Mouse (Mus musculus): Measurements from ENCODE around the gene Dlg2. TPM values are rescaled to one million over a fixed set of nuclear protein-coding genes. Genes with fewer than 3 reads are reported as not detected.

The Dlg2 gene
- total and polyA plus RNA-seq, 3 experiments, result 0.49 to 0.68 TPM; not detected in 1

DNA sequence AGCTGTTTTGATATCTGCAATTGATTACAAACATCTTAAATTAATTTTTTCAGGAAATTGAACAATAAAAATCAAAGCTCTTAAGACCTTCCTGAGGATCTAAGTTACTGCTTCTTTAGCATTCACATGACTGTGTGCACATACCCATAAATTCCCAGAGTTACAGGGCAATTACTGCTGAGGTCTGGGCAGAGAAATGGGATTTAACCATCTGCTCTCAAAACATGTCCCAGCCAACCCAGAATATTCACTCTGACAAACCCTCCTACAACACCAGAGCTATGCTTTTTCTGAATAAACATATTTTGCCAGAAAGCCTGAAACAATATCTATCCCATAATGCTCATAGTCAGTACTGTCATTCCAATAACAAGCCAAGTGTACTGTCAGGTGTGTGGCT is 1788.5 kb downstream of the Dlg2 start:
- no peaks in the 10 kb centered on the region for H3K4me1 ChIP-seq (ENCODE audit: insufficient read depth, low read depth, low read length)
- no peaks in the 10 kb centered on the region for H3K36me3 ChIP-seq (replicated peaks)
- DNase-seq (ENCODE audit: low spot score) (no peak), ATAC-seq (ENCODE audit: extremely low read depth, insufficient number of reproducible peaks, low FRiP score, poor library complexity, severe bottlenecking) (no peak)
- no peaks in the 10 kb centered on the region for H3K9me3 ChIP-seq (replicated peaks)
- H3K4me3 ChIP-seq (ENCODE audit: low read depth, low read length), result no peak overlapping the region
- H3K27me3 ChIP-seq (ENCODE audit: insufficient read depth, low read length), result no peaks in the 10 kb centered on the region
- no peak for TF ChIP-seq GATA2 (IDR thresholded peaks at IDR 0.05; ENCODE audit: borderline replicate concordance, low read depth, low read length)
- no peak for TF ChIP-seq TAL1 (conservative IDR thresholded peaks at IDR 0.05; ENCODE audit: low read depth, low read length)
- no peak for TF ChIP-seq CTCF (IDR thresholded peaks at IDR 0.05; ENCODE audit: low read depth, low read length)
- TF ChIP-seq POLR2AphosphoS5 (IDR thresholded peaks at IDR 0.05; ENCODE audit: insufficient replicate concordance, low read depth, low read length), result no peak
- TF ChIP-seq GATA1 (IDR thresholded peaks at IDR 0.05; ENCODE audit: borderline replicate concordance, low read length), result no peak

- H3K4me3 ChIP-seq (ENCODE audit: low read depth, low read length), result no peak overlapping the region
- TF ChIP-seq POLR2AphosphoS5 (IDR thresholded peaks at IDR 0.05; ENCODE audit: insufficient replicate concordance, low read depth, low read length) (no peak), GATA1 (IDR thresholded peaks at IDR 0.05; ENCODE audit: borderline replicate concordance, low read length) (no peak), CTCF (IDR thresholded peaks at IDR 0.05; ENCODE audit: low read depth, low read length) (no peak), GATA2 (IDR thresholded peaks at IDR 0.05; ENCODE audit: borderline replicate concordance, low read depth, low read length) (no peak), TAL1 (conservative IDR thresholded peaks at IDR 0.05; ENCODE audit: low read depth, low read length) (no peak)
- ATAC-seq (ENCODE audit: extremely low read depth, insufficient number of reproducible peaks, low FRiP score, poor library complexity, severe bottlenecking), result no peak
- DNase-seq (ENCODE audit: low spot score), result no peak
- H3K9me3 ChIP-seq (replicated peaks), result no peaks in the 10 kb centered on the region
- no peaks in the 10 kb centered on the region for H3K4me1 ChIP-seq (ENCODE audit: insufficient read depth, low read depth, low read length)
- H3K27me3 ChIP-seq (ENCODE audit: insufficient read depth, low read length), result no peaks in the 10 kb centered on the region
- no peaks in the 10 kb centered on the region for H3K36me3 ChIP-seq (replicated peaks)
Measured at GRCm38 (mm10) chr7:92275353-92275752, 1798.9 kb downstream of the Dlg2 start.

GRCm38 (mm10) chr7:92277629-92278028 is 1801.2 kb downstream of the Dlg2 start:
- H3K36me3 ChIP-seq (replicated peaks), result no peaks in the 10 kb centered on the region
- ATAC-seq (ENCODE audit: extremely low read depth, insufficient number of reproducible peaks, low FRiP score, poor library complexity, severe bottlenecking) (no peak), DNase-seq (ENCODE audit: low spot score) (no peak)
- H3K9me3 ChIP-seq (replicated peaks), result no peaks in the 10 kb centered on the region
- H3K4me1 ChIP-seq (ENCODE audit: insufficient read depth, low read depth, low read length), result no peaks in the 10 kb centered on the region
- H3K4me3 ChIP-seq (ENCODE audit: low read depth, low read length), result no peak overlapping the region
- TF ChIP-seq GATA2 (IDR thresholded peaks at IDR 0.05; ENCODE audit: borderline replicate concordance, low read depth, low read length), result no peak
- no peak for TF ChIP-seq TAL1 (conservative IDR thresholded peaks at IDR 0.05; ENCODE audit: low read depth, low read length)
- no peak for TF ChIP-seq POLR2AphosphoS5 (IDR thresholded peaks at IDR 0.05; ENCODE audit: insufficient replicate concordance, low read depth, low read length)
- TF ChIP-seq CTCF (IDR thresholded peaks at IDR 0.05; ENCODE audit: low read depth, low read length), result no peak
- TF ChIP-seq GATA1 (IDR thresholded peaks at IDR 0.05; ENCODE audit: borderline replicate concordance, low read length), result no peak
- H3K27me3 ChIP-seq (ENCODE audit: insufficient read depth, low read length), result no peaks in the 10 kb centered on the region

DNA sequence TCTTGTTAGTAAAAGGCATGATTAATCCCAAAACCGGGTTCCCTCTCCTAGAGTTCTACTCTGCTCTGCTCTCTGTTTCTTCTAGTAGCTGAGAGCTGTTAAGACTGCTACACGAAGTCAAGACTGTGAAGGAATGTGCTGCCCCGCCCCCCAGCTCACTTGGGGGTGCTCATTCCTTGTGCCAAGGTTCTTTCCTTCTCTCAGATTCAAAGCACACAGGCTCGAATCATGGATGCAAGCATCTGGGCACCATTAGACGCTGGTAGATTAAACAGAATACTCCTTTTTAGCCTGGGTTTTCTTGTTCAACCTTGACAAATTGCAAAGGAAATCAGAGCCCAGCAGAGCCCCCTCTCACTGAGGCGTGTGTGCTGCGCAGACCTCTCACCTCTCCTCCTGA is 1804.5 kb downstream of the Dlg2 start:
- no peak for DNase-seq (ENCODE audit: low spot score)
- H3K36me3 ChIP-seq (replicated peaks), result no peaks in the 10 kb centered on the region
- no peaks in the 10 kb centered on the region for H3K27me3 ChIP-seq (ENCODE audit: insufficient read depth, low read length)
- no peak for ATAC-seq (ENCODE audit: extremely low read depth, insufficient number of reproducible peaks, low FRiP score, poor library complexity, severe bottlenecking)
- no peak overlapping the region for H3K4me3 ChIP-seq (ENCODE audit: low read depth, low read length)
- no peaks in the 10 kb centered on the region for H3K9me3 ChIP-seq (replicated peaks)
- H3K4me1 ChIP-seq (ENCODE audit: insufficient read depth, low read depth, low read length), result no peaks in the 10 kb centered on the region
- TF ChIP-seq TAL1 (conservative IDR thresholded peaks at IDR 0.05; ENCODE audit: low read depth, low read length) (no peak), POLR2AphosphoS5 (IDR thresholded peaks at IDR 0.05; ENCODE audit: insufficient replicate concordance, low read depth, low read length) (no peak), GATA2 (IDR thresholded peaks at IDR 0.05; ENCODE audit: borderline replicate concordance, low read depth, low read length) (no peak), CTCF (IDR thresholded peaks at IDR 0.05; ENCODE audit: low read depth, low read length) (no peak), GATA1 (IDR thresholded peaks at IDR 0.05; ENCODE audit: borderline replicate concordance, low read length) (no peak)

DNA sequence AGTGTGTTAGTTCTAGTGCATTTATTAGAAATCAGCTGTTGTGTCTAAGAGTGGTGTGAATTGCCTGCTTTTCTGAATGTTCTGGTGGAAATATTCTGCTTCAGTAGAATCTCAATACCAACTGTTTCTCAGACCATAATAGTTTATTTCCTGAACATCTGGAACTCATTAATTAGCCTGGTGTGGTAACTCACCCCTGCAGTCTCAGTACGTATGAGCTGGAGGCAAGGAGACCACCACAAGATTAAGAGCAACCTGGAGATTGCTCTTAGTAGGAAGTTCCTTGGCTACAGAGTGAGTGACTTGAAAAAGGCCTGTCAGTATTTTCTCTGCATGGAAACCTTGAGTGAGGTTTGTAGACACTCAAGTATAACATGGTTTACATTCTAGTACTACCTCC is 1810.6 kb downstream of the Dlg2 start:
- no peak for DNase-seq (ENCODE audit: low spot score)
- Histone ChIP-seq H3K36me3 (replicated peaks) (no peaks in the 10 kb centered on the region), H3K27me3 (ENCODE audit: insufficient read depth, low read length) (no peaks in the 10 kb centered on the region), H3K9me3 (replicated peaks) (no peaks in the 10 kb centered on the region), H3K4me1 (ENCODE audit: insufficient read depth, low read depth, low read length) (no peaks in the 10 kb centered on the region), H3K4me3 (ENCODE audit: low read depth, low read length) (no peak overlapping the region)
- no peak for ATAC-seq (ENCODE audit: extremely low read depth, insufficient number of reproducible peaks, low FRiP score, poor library complexity, severe bottlenecking)
- TF ChIP-seq GATA2 (IDR thresholded peaks at IDR 0.05; ENCODE audit: borderline replicate concordance, low read depth, low read length), result no peak
- no peak for TF ChIP-seq CTCF (IDR thresholded peaks at IDR 0.05; ENCODE audit: low read depth, low read length)
- TF ChIP-seq GATA1 (IDR thresholded peaks at IDR 0.05; ENCODE audit: borderline replicate concordance, low read length), result no peak
- TF ChIP-seq TAL1 (conservative IDR thresholded peaks at IDR 0.05; ENCODE audit: low read depth, low read length), result no peak
- no peak for TF ChIP-seq POLR2AphosphoS5 (IDR thresholded peaks at IDR 0.05; ENCODE audit: insufficient replicate concordance, low read depth, low read length)

DNA sequence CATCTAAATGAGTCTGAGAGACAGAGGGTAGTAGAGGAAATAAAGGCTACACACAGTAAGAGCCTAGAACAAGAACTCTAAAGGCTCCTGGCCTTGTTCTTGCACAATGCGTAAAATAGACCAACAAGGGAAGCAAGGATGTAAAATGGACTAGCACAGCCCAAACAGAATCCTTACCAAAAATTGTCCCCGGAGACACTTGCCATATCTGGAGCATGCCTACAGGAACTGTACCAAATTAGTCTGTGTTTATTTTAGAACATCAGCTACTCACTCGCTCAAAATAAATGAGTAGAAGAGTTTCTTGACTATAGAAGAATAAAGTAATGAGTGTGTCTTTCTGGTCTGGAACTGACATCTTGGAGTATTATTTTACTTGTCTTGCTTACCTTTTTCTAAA is 1812.3 kb downstream of the Dlg2 start:
- H3K9me3 ChIP-seq (replicated peaks), result no peaks in the 10 kb centered on the region
- ATAC-seq (ENCODE audit: extremely low read depth, insufficient number of reproducible peaks, low FRiP score, poor library complexity, severe bottlenecking) (no peak), DNase-seq (ENCODE audit: low spot score) (no peak)
- no peak overlapping the region for H3K4me3 ChIP-seq (ENCODE audit: low read depth, low read length)
- no peak for TF ChIP-seq TAL1 (conservative IDR thresholded peaks at IDR 0.05; ENCODE audit: low read depth, low read length)
- TF ChIP-seq POLR2AphosphoS5 (IDR thresholded peaks at IDR 0.05; ENCODE audit: insufficient replicate concordance, low read depth, low read length), result no peak
- TF ChIP-seq GATA2 (IDR thresholded peaks at IDR 0.05; ENCODE audit: borderline replicate concordance, low read depth, low read length), result no peak
- TF ChIP-seq GATA1 (IDR thresholded peaks at IDR 0.05; ENCODE audit: borderline replicate concordance, low read length), result no peak
- no peak for TF ChIP-seq CTCF (IDR thresholded peaks at IDR 0.05; ENCODE audit: low read depth, low read length)
- no peaks in the 10 kb centered on the region for H3K36me3 ChIP-seq (replicated peaks)
- no peaks in the 10 kb centered on the region for H3K27me3 ChIP-seq (ENCODE audit: insufficient read depth, low read length)
- no peaks in the 10 kb centered on the region for H3K4me1 ChIP-seq (ENCODE audit: insufficient read depth, low read depth, low read length)

Data from G1E (cell line).